Mouse (Mus musculus): ENCODE measurements around the gene Plekhh3.
A peak's percentile ranks its signal among the peaks of the same experiment; 100 is the strongest.
"Not testable (repeated sequence)": the region's sequence is repeated elsewhere in the genome, so short reads cannot be mapped to it uniquely, and the experiment has no call there.

The Plekhh3 gene

GRCm38 (mm10) chr11:101171721-101172433 lies 726 bp upstream of the Plekhh3 start:
- peak; percentile 76 for DNase-seq (ENCODE audit: extremely low spot score)

GRCm38 (mm10) chr11:101170354-101170810 lies 769 bp downstream of the Plekhh3 start, which contains the start of gene Cntnap1:
Cntnap1 (plus strand) TSS chr11:101170523.
- no peak for DNase-seq (ENCODE audit: extremely low spot score)

GRCm38 (mm10) chr11:101169301-101170107 lies 1.6 kb downstream of the Plekhh3 start:
- no peak for DNase-seq (ENCODE audit: extremely low spot score)

GRCm38 (mm10) chr11:101168301-101168980 lies 2.7 kb downstream of the Plekhh3 start:
- no peak for DNase-seq (ENCODE audit: extremely low spot score)

GRCm38 (mm10) chr11:101167963-101168300 lies 3.2 kb downstream of the Plekhh3 start:
- no peak for DNase-seq (ENCODE audit: extremely low spot score)

- no peak for DNase-seq (ENCODE audit: extremely low spot score)
These were observed 3.8 kb downstream of the Plekhh3 start for GRCm38 (mm10) chr11:101167211-101167962.

GRCm38 (mm10) chr11:101166357-101166756 lies 4.8 kb downstream of the Plekhh3 start:
- no peak for DNase-seq (ENCODE audit: extremely low spot score)

- DNase-seq (ENCODE audit: extremely low spot score): peak; percentile 56
These were observed 6.2 kb downstream of the Plekhh3 start for GRCm38 (mm10) chr11:101164677-101165580.

GRCm38 (mm10) chr11:101164351-101164665 lies 6.8 kb downstream of the Plekhh3 start:
- no peak for DNase-seq (ENCODE audit: extremely low spot score)

GRCm38 (mm10) chr11:101163476-101164350 lies 7.4 kb downstream of the Plekhh3 start:
- DNase-seq (ENCODE audit: extremely low spot score): no peak

- DNase-seq (ENCODE audit: extremely low spot score): no peak
These were observed 8.4 kb downstream of the Plekhh3 start for GRCm38 (mm10) chr11:101162772-101163171.

- DNase-seq (ENCODE audit: extremely low spot score): no peak
These were observed 8.8 kb downstream of the Plekhh3 start for GRCm38 (mm10) chr11:101162301-101162700.

- DNase-seq (ENCODE audit: extremely low spot score): no peak
These were observed 9.6 kb downstream of the Plekhh3 start for GRCm38 (mm10) chr11:101161551-101161950.

GRCm38 (mm10) chr11:101160981-101161505 lies 10.1 kb downstream of the Plekhh3 start:
- not testable (repeated sequence) for DNase-seq (ENCODE audit: extremely low spot score)

GRCm38 (mm10) chr11:101160151-101160550 lies 11.0 kb downstream of the Plekhh3 start:
- not testable (repeated sequence) for DNase-seq (ENCODE audit: extremely low spot score)

GRCm38 (mm10) chr11:101155728-101156371 lies 15.3 kb downstream of the Plekhh3 start, which contains the start of gene Tubg2:
Tubg2 (plus strand) TSS chr11:101155907.
- DNase-seq (ENCODE audit: extremely low spot score): peak; percentile 67

- no peak for DNase-seq (ENCODE audit: extremely low spot score)
These were observed 16.0 kb downstream of the Plekhh3 start for GRCm38 (mm10) chr11:101155151-101155550.

- DNase-seq (ENCODE audit: extremely low spot score): no peak
These were observed 16.5 kb downstream of the Plekhh3 start for GRCm38 (mm10) chr11:101154648-101155047.

GRCm38 (mm10) chr11:101152825-101153224 lies 18.3 kb downstream of the Plekhh3 start:
- no peak for DNase-seq (ENCODE audit: extremely low spot score)

All from embryo, embryonic 9.5 days (tissue).